ENCODE assay signal across 9 mouse cellular contexts in genomic region chr16:23988466-23989208, GRCm38 (mm10). TPM values are rescaled to one million over a fixed set of nuclear protein-coding genes. Genes with fewer than 3 reads are reported as not detected.
A peak's percentile ranks its signal among the peaks of the same experiment; 100 is the strongest.
DNase-seq lines count a peak whose midpoint lies in the region; ATAC-seq and TF ChIP-seq lines count a peak whose summit lies in the region.
"Had no signal": no experiment of that assay in that cellular context is flagged by ENCODE, and none has a peak within 500 bp of the region (broad histone marks: within the 10 kb centered on the region; RNA-seq: fewer than 3 reads in every experiment).

Gene Gm37419 (plus strand): TSS chr16:23988482.
Gene Bcl6 (minus strand): TSS chr16:23988852.

- peaks cover 5% of the 10 kb centered on the region for H3K4me1 ChIP-seq in embryonic fibroblast, embryonic 13.5 days (ENCODE audit: control insufficient read depth, insufficient read depth, low read length)
- peaks cover 35% of the 10 kb centered on the region for H3K4me1 ChIP-seq in heart, embryonic 12.5 days (replicated peaks)
- H3K4me1 ChIP-seq in kidney, embryonic 16.5 days (ENCODE audit: insufficient read depth, low read length) = peaks cover 45% of the 10 kb centered on the region

- TF ChIP-seq POLR2A in embryonic fibroblast, embryonic 13.5 days (IDR thresholded peaks at IDR 0.05; ENCODE audit: low read depth, low read length) = peak; percentile 92

- peak; percentile 94 for DNase-seq in 3T3-L1 (ENCODE audit: low read depth, low spot score)
- peak; percentile 96 for DNase-seq in brain, adult 2 months (ENCODE audit: low read depth, low spot score)
- DNase-seq in liver = peak; percentile 82
- DNase-seq in monocyte, adult 2 months (ENCODE audit: low read depth in 1 of 2, low spot score in 2 of 2) = peak; percentile 58 to 79
- peak; percentile 63 to 72 for DNase-seq in spleen, postnatal 14 days (ENCODE audit: low spot score in 2 of 2)

- H3K9ac ChIP-seq in heart, embryonic 12.5 days = peak within 1 kb of the TSS; percentile 97
- peak within 1 kb of the TSS; percentile 93 for H3K9ac ChIP-seq in kidney, embryonic 16.5 days (replicated peaks; ENCODE audit: low read length)

- peak within 1 kb of the TSS; percentile 97 for H3K4me2 ChIP-seq in heart, embryonic 12.5 days
- H3K4me2 ChIP-seq in kidney, embryonic 16.5 days (replicated peaks; ENCODE audit: low read depth, low read length) = peak within 1 kb of the TSS; percentile 99

- H3K36me3 ChIP-seq in heart, embryonic 12.5 days = no peaks in the 10 kb centered on the region
- no peaks in the 10 kb centered on the region for H3K36me3 ChIP-seq in kidney, embryonic 16.5 days (ENCODE audit: insufficient read depth, low read length)
- H3K36me3 ChIP-seq: G1E had no signal

- no peak for TF ChIP-seq CTCF in embryonic fibroblast, embryonic 13.5 days (IDR thresholded peaks at IDR 0.05; ENCODE audit: borderline replicate concordance, insufficient read depth, low read length)

- H3K27ac ChIP-seq in embryonic fibroblast, embryonic 13.5 days (ENCODE audit: insufficient read depth, low read length) = peak within 1 kb of the TSS; percentile 96
- H3K27ac ChIP-seq in heart, embryonic 12.5 days (ENCODE audit: poor library complexity, severe bottlenecking) = peak within 1 kb of the TSS; percentile 97
- peak within 1 kb of the TSS; percentile 99 for H3K27ac ChIP-seq in kidney, embryonic 16.5 days (ENCODE audit: low read length)

- WGBS in heart, embryonic 12.5 days = under 1% methylated on average over 68 of the region's 68 CpGs
- WGBS in kidney, embryonic 16.5 days = under 1% methylated on average over 68 of the region's 68 CpGs

- peak; percentile 90 for ATAC-seq in heart, embryonic 12.5 days (ENCODE audit: insufficient number of reproducible peaks, low FRiP score)
- ATAC-seq in kidney, embryonic 16.5 days (ENCODE audit: low FRiP score, low TSS enrichment) = peak; percentile 72

- peak within 1 kb of the TSS; percentile 99 for H3K4me3 ChIP-seq in embryonic fibroblast, embryonic 13.5 days (ENCODE audit: insufficient read depth, low read length)
- H3K4me3 ChIP-seq in heart, embryonic 12.5 days = peak within 1 kb of the TSS; percentile 92
- peak within 1 kb of the TSS; percentile 77 for H3K4me3 ChIP-seq in kidney, embryonic 16.5 days (ENCODE audit: low read length)

- H3K27me3 ChIP-seq in heart, embryonic 12.5 days (replicated peaks) = no peaks in the 10 kb centered on the region
- H3K27me3 ChIP-seq in kidney, embryonic 16.5 days (ENCODE audit: insufficient read depth, low read length) = no peaks in the 10 kb centered on the region

- H3K9me3 ChIP-seq in heart, embryonic 12.5 days (replicated peaks) = no peaks in the 10 kb centered on the region
- no peaks in the 10 kb centered on the region for H3K9me3 ChIP-seq in kidney, embryonic 16.5 days (ENCODE audit: low read length)

RNA-seq across cellular contexts. Expression of gene Gm37419, which starts in this region (rescaled TPM):
- polyA plus RNA-seq in embryonic fibroblast, embryonic 13.5 days (2011; ENCODE audit: insufficient read length, low read depth, missing spikeins) = not detected in 2 replicates
- polyA plus RNA-seq in heart, embryonic 12.5 days (2016; fragmentation: Nextera tagmentation; extraction: Ambion mirVana) = not detected in 2 replicates
- not detected in 2 replicates for polyA plus RNA-seq in kidney, embryonic 16.5 days (2015; fragmentation: Nextera tagmentation; extraction: Ambion mirVana)
- polyA plus RNA-seq: G1E had no signal

RNA-seq across cellular contexts. Expression of gene Bcl6, which starts in this region (rescaled TPM):
- polyA plus RNA-seq in embryonic fibroblast, embryonic 13.5 days (2011; ENCODE audit: insufficient read length, low read depth, missing spikeins) = 12.8 and 13.1 TPM in 2 replicates
- polyA plus RNA-seq in heart, embryonic 12.5 days (2016; fragmentation: Nextera tagmentation; extraction: Ambion mirVana) = 0.24 and 0.35 TPM in 2 replicates
- polyA plus RNA-seq in kidney, embryonic 16.5 days (2015; fragmentation: Nextera tagmentation; extraction: Ambion mirVana) = 0.84 and 0.94 TPM in 2 replicates
- polyA plus RNA-seq: G1E had no signal

Comparison
In these comparisons a context has a peak if more than half of its experiments do, and no peak if none do; other contexts are left out.
1. Peak in every context shown above with its lines: DNase-seq, ATAC-seq, H3K4me3 ChIP-seq and H3K27ac ChIP-seq.
2. Peak in ATAC-seq, H3K4me3 ChIP-seq, H3K27ac ChIP-seq, H3K9ac ChIP-seq and H3K4me2 ChIP-seq in heart, embryonic 12.5 days; RNA of the genes that start here not detected or under 1 TPM.
3. Peak in ATAC-seq, H3K4me3 ChIP-seq, H3K27ac ChIP-seq, H3K9ac ChIP-seq and H3K4me2 ChIP-seq in kidney, embryonic 16.5 days; RNA of the genes that start here not detected or under 1 TPM.